ENCODE assay signal across 9 mouse cellular contexts in genomic region chr6:94524335-94524734, GRCm38 (mm10). TPM values are rescaled to one million over a fixed set of nuclear protein-coding genes. Genes with fewer than 3 reads are reported as not detected.
DNase-seq lines count a peak whose midpoint lies in the region; ATAC-seq lines count a peak whose summit lies in the region.
"Had no signal": no experiment of that assay in that cellular context is flagged by ENCODE, and none has a peak within 500 bp of the region (broad histone marks: within the 10 kb centered on the region; RNA-seq: fewer than 3 reads in every experiment).

No protein-coding gene starts in this region.

- no peak for ATAC-seq in hindbrain, embryonic 11.5 days (ENCODE audit: low FRiP score)
- ATAC-seq in hindbrain, embryonic 13.5 days (ENCODE audit: low FRiP score), result no peak
- no peak for ATAC-seq in erythroid progenitor cell, adult 5-6 weeks (replicated peaks; ENCODE audit: low FRiP score, poor library complexity, severe bottlenecking)
- no peak for ATAC-seq in forebrain, embryonic 16.5 days

- H3K9ac ChIP-seq in hindbrain, embryonic 11.5 days (ENCODE audit: low read depth, low read length), result no peak overlapping the region
- H3K9ac ChIP-seq in hindbrain, embryonic 13.5 days, result no peak overlapping the region
- no peak overlapping the region for H3K9ac ChIP-seq in forebrain, embryonic 16.5 days (replicated peaks; ENCODE audit: low read depth, low read length)

- H3K4me1 ChIP-seq in hindbrain, embryonic 11.5 days (replicated peaks; ENCODE audit: control insufficient read depth, insufficient read depth, low read length), result no peaks in the 10 kb centered on the region
- H3K4me1 ChIP-seq in hindbrain, embryonic 13.5 days (replicated peaks), result no peaks in the 10 kb centered on the region; the same call in 1 of the 2 replicates
- no peaks in the 10 kb centered on the region for H3K4me1 ChIP-seq in forebrain, embryonic 16.5 days (replicated peaks; ENCODE audit: control insufficient read depth, insufficient read depth, low read length)
- H3K4me1 ChIP-seq: megakaryocyte, embryonic 14.5 days had no signal

- no peaks in the 10 kb centered on the region for H3K27me3 ChIP-seq in hindbrain, embryonic 11.5 days (ENCODE audit: control insufficient read depth, insufficient read depth, low read length)
- no peaks in the 10 kb centered on the region for H3K27me3 ChIP-seq in hindbrain, embryonic 13.5 days
- no peaks in the 10 kb centered on the region for H3K27me3 ChIP-seq in forebrain, embryonic 16.5 days (replicated peaks; ENCODE audit: control insufficient read depth, insufficient read depth, low read length)
- H3K27me3 ChIP-seq: megakaryocyte, embryonic 14.5 days had no signal

- no peaks in the 10 kb centered on the region for H3K9me3 ChIP-seq in hindbrain, embryonic 11.5 days (ENCODE audit: control insufficient read depth, low read length)
- H3K9me3 ChIP-seq in hindbrain, embryonic 13.5 days, result no peaks in the 10 kb centered on the region
- H3K9me3 ChIP-seq in forebrain, embryonic 16.5 days (ENCODE audit: control insufficient read depth, low read length), result no peaks in the 10 kb centered on the region
- H3K9me3 ChIP-seq: megakaryocyte, embryonic 14.5 days had no signal

- H3K4me3 ChIP-seq in hindbrain, embryonic 11.5 days (ENCODE audit: low read depth, low read length), result no peak overlapping the region
- no peak overlapping the region for H3K4me3 ChIP-seq in hindbrain, embryonic 13.5 days
- no peak overlapping the region for H3K4me3 ChIP-seq in forebrain, embryonic 16.5 days (replicated peaks; ENCODE audit: low read length)
- H3K4me3 ChIP-seq: megakaryocyte, embryonic 14.5 days had no signal

- no peak overlapping the region for H3K27ac ChIP-seq in hindbrain, embryonic 11.5 days (ENCODE audit: low read depth, low read length)
- no peak overlapping the region for H3K27ac ChIP-seq in hindbrain, embryonic 13.5 days
- H3K27ac ChIP-seq in forebrain, embryonic 16.5 days (ENCODE audit: low read length), result no peak overlapping the region

- no peak overlapping the region for H3K4me2 ChIP-seq in hindbrain, embryonic 11.5 days (replicated peaks; ENCODE audit: low read depth, low read length)
- no peak overlapping the region for H3K4me2 ChIP-seq in hindbrain, embryonic 13.5 days
- H3K4me2 ChIP-seq in forebrain, embryonic 16.5 days (ENCODE audit: low read length), result no peak overlapping the region

- 39% methylated on average over 2 of the region's 2 CpGs for WGBS in hindbrain, embryonic 11.5 days
- WGBS in hindbrain, embryonic 13.5 days, result 35% methylated on average over 2 of the region's 2 CpGs
- 37% methylated on average over 2 of the region's 2 CpGs for WGBS in forebrain, embryonic 16.5 days

- no peaks in the 10 kb centered on the region for H3K36me3 ChIP-seq in hindbrain, embryonic 11.5 days (ENCODE audit: control insufficient read depth, insufficient read depth, low read length)
- H3K36me3 ChIP-seq in hindbrain, embryonic 13.5 days, result no peaks in the 10 kb centered on the region
- H3K36me3 ChIP-seq in forebrain, embryonic 16.5 days (ENCODE audit: control insufficient read depth, insufficient read depth), result no peaks in the 10 kb centered on the region

- peak; percentile 72 for DNase-seq in hindbrain, embryonic 11.5 days (ENCODE audit: low spot score)
- peak; percentile 56 for DNase-seq in thymus, postnatal 0 days (ENCODE audit: low spot score)
- DNase-seq in thymus, postnatal 36 days, result no peak
- peak; percentile 30 for DNase-seq in fibroblast of lung, adult 2 months (ENCODE audit: low read depth)
- DNase-seq in cerebellum, adult 11-12 months, result no peak

RNA-seq across cellular contexts. Expression of gene Slc25a26, which starts 24.2 kb away (rescaled TPM):
- polyA plus RNA-seq in hindbrain, embryonic 11.5 days (2014; fragmentation: Nextera tagmentation; extraction: Ambion mirVana), result 7.8 and 9.3 TPM in 2 replicates
- polyA plus RNA-seq in hindbrain, embryonic 13.5 days (2015; fragmentation: Nextera tagmentation; extraction: Ambion mirVana), result 7.7 and 8.2 TPM in 2 replicates
- polyA plus RNA-seq in thymus, postnatal 0 days (2015; fragmentation: Nextera tagmentation; extraction: Ambion mirVana), result 8.0 and 9.3 TPM in 2 replicates
- total RNA-seq in erythroid progenitor cell, adult 5-6 weeks (2015; ENCODE audit: low replicate concordance), result 1.7 TPM in 1 of 2 replicates, not detected in the other
- total RNA-seq in erythroid progenitor cell, adult 5-6 weeks (2017; ENCODE audit: low replicate concordance), result 1.2 TPM in 1 of 2 replicates, not detected in the other
- 8.0 and 8.6 TPM in 2 replicates for polyA plus RNA-seq in forebrain, embryonic 16.5 days (2015; fragmentation: Nextera tagmentation; extraction: Ambion mirVana)

Comparison
In these comparisons a context has a peak if more than half of its experiments do, and no peak if none do; other contexts are left out.
1. DNase-seq: peak in hindbrain, embryonic 11.5 days (single experiment), thymus, postnatal 0 days (single experiment) and fibroblast of lung, adult 2 months (single experiment); none in thymus, postnatal 36 days (0 of 2) and cerebellum, adult 11-12 months (single experiment).